Mouse (Mus musculus) cortical plate, adult 2 months (tissue): ENCODE results near the gene Dand5.

Experiments used
- CTCF ChIP-seq: fragments of 200-500 bp; IDR thresholded peaks from 2 replicates; pipeline ENCODE4 v1.5.1; 2011; ENCODE audit warnings: mild to moderate bottlenecking, control low read depth, low read length; ENCODE audit not compliant: insufficient read depth; ENCODE audit errors: extremely low read depth
- POLR2A ChIP-seq: fragments of 200-500 bp; IDR thresholded peaks from 2 replicates; pipeline ENCODE4 v1.6.1; 2011; ENCODE audit warnings: mild to moderate bottlenecking, low read length, control low read depth; ENCODE audit not compliant: insufficient read depth; ENCODE audit errors: extremely low read depth

GRCm38 (mm10) chr8:84814555-84815441 lies 7.8 kb downstream of the Dand5 start:
- TF ChIP-seq POLR2A, result no peak
- no peak for TF ChIP-seq CTCF
